27 mouse cellular contexts compared by ENCODE assay signal in genomic region chr2:174428076-174428835, GRCm38 (mm10). TPM values are rescaled to one million over a fixed set of nuclear protein-coding genes. Genes with fewer than 3 reads are reported as not detected.
A peak's percentile ranks its signal among the peaks of the same experiment; 100 is the strongest.
DNase-seq lines count a peak whose midpoint lies in the region; ATAC-seq and TF ChIP-seq lines count a peak whose summit lies in the region.
"Had no signal": no experiment of that assay in that cellular context is flagged by ENCODE, and none has a peak within 500 bp of the region (broad histone marks: within the 10 kb centered on the region; RNA-seq: fewer than 3 reads in every experiment).

No protein-coding gene starts in this region.

- no peak for TF ChIP-seq POLR2A in kidney, adult 2 months (IDR thresholded peaks at IDR 0.05; ENCODE audit: low read depth, low read length)

- H3K27me3 ChIP-seq in forebrain, embryonic 13.5 days, result no peaks in the 10 kb centered on the region
- H3K27me3 ChIP-seq in forebrain, embryonic 15.5 days, result no peaks in the 10 kb centered on the region
- H3K27me3 ChIP-seq in kidney, adult 2 months (replicated peaks; ENCODE audit: control insufficient read depth, insufficient read depth, low read length), result no peaks in the 10 kb centered on the region
- no peaks in the 10 kb centered on the region for H3K27me3 ChIP-seq in kidney, postnatal 0 days (ENCODE audit: insufficient read depth, low read length)
- H3K27me3 ChIP-seq: embryonic facial prominence, embryonic 15.5 days; hindbrain, embryonic 12.5 days; liver, embryonic 12.5 days; neural tube, embryonic 13.5 days had no signal

- TF ChIP-seq CTCF in kidney, adult 2 months (conservative IDR thresholded peaks at IDR 0.05; ENCODE audit: insufficient read depth, insufficient read length, low read depth, low read length), result no peak
- no peak for TF ChIP-seq CTCF in kidney, postnatal 0 days (IDR thresholded peaks at IDR 0.05; ENCODE audit: low read depth)

- peak; percentile 65 for DNase-seq in kidney, adult 2 months
- no peak for DNase-seq in kidney, postnatal 10 days
- peak; percentile 58 for DNase-seq in kidney, adult 9 months
- DNase-seq in kidney, postnatal 0 days (ENCODE audit: low spot score), result peak; percentile 16
- no peak for DNase-seq in thymus, postnatal 0 days (ENCODE audit: low spot score)
- DNase-seq in frontal cortex, postnatal 25 days (ENCODE audit: low spot score in 2 of 2), result no peak
- DNase-seq: adrenal gland, postnatal 36 days; cerebellum, adult 18-20 months; cerebellum, postnatal 10 days; gastrocnemius, postnatal 14 days; heart, postnatal 36 days; layer of hippocampus, postnatal 36 days; left cerebral cortex, postnatal 4 days; liver, postnatal 0 days; thymus, adult 2 months; thymus, postnatal 4 days had no signal

- H3K4me2 ChIP-seq in forebrain, embryonic 13.5 days, result no peak overlapping the region
- H3K4me2 ChIP-seq in forebrain, embryonic 15.5 days (replicated peaks), result no peak overlapping the region
- H3K4me2 ChIP-seq in kidney, postnatal 0 days (ENCODE audit: low read length), result no peak overlapping the region
- H3K4me2 ChIP-seq: embryonic facial prominence, embryonic 15.5 days; heart, embryonic 11.5 days; hindbrain, embryonic 12.5 days; liver, embryonic 12.5 days; neural tube, embryonic 13.5 days had no signal

- no peak overlapping the region for H3K9ac ChIP-seq in forebrain, embryonic 13.5 days
- H3K9ac ChIP-seq in forebrain, embryonic 15.5 days (replicated peaks), result no peak overlapping the region
- H3K9ac ChIP-seq in kidney, postnatal 0 days (ENCODE audit: low read depth, low read length), result no peak overlapping the region
- H3K9ac ChIP-seq: embryonic facial prominence, embryonic 15.5 days; hindbrain, embryonic 12.5 days; liver, embryonic 12.5 days; liver, postnatal 0 days; neural tube, embryonic 13.5 days had no signal

- peaks cover 65% of the 10 kb centered on the region for H3K36me3 ChIP-seq in forebrain, embryonic 13.5 days (ENCODE audit: poor library complexity, severe bottlenecking)
- H3K36me3 ChIP-seq in forebrain, embryonic 15.5 days, result peaks cover 43% of the 10 kb centered on the region; the same call in 1 of the 2 replicates
- H3K36me3 ChIP-seq in kidney, adult 2 months (ENCODE audit: control insufficient read depth, insufficient read depth, low read length), result no peaks in the 10 kb centered on the region
- H3K36me3 ChIP-seq in kidney, postnatal 0 days (ENCODE audit: insufficient read depth, low read length), result peaks cover 46% of the 10 kb centered on the region

- 78% methylated on average over 18 of the region's 18 CpGs for WGBS in forebrain, embryonic 13.5 days
- 81% methylated on average over 18 of the region's 18 CpGs for WGBS in forebrain, embryonic 15.5 days
- WGBS in kidney, adult 2 months, result 65% methylated on average over 18 of the region's 18 CpGs
- WGBS in kidney, postnatal 0 days, result 71% methylated on average over 18 of the region's 18 CpGs

- no peaks in the 10 kb centered on the region for H3K9me3 ChIP-seq in forebrain, embryonic 13.5 days (replicated peaks)
- H3K9me3 ChIP-seq in forebrain, embryonic 15.5 days, result no peaks in the 10 kb centered on the region
- no peaks in the 10 kb centered on the region for H3K9me3 ChIP-seq in kidney, postnatal 0 days (replicated peaks; ENCODE audit: low read length)
- H3K9me3 ChIP-seq: embryonic facial prominence, embryonic 15.5 days; hindbrain, embryonic 12.5 days; liver, embryonic 12.5 days; neural tube, embryonic 13.5 days had no signal

- H3K4me3 ChIP-seq in forebrain, embryonic 13.5 days, result no peak overlapping the region
- H3K4me3 ChIP-seq in forebrain, embryonic 15.5 days, result no peak overlapping the region
- no peak overlapping the region for H3K4me3 ChIP-seq in kidney, adult 2 months (ENCODE audit: insufficient read depth, low read depth, low read length)
- no peak overlapping the region for H3K4me3 ChIP-seq in kidney, postnatal 0 days (replicated peaks; ENCODE audit: low read depth, low read length)
- H3K4me3 ChIP-seq: embryonic facial prominence, embryonic 15.5 days; hindbrain, embryonic 12.5 days; layer of hippocampus, adult 2 months; liver, embryonic 12.5 days; neural tube, embryonic 13.5 days had no signal

- H3K4me1 ChIP-seq in forebrain, embryonic 13.5 days, result peaks cover 11% of the 10 kb centered on the region
- 0 out of 2 replicates have a peak, but pooled peaks cover 6% of the 10 kb centered on the region for H3K4me1 ChIP-seq in forebrain, embryonic 15.5 days
- H3K4me1 ChIP-seq in kidney, adult 2 months (ENCODE audit: control insufficient read depth, insufficient read depth, low read length), result peaks cover 3% of the 10 kb centered on the region; the same call in 1 of the 2 replicates
- H3K4me1 ChIP-seq in kidney, postnatal 0 days (replicated peaks; ENCODE audit: insufficient read depth, low read length), result no peaks in the 10 kb centered on the region
- H3K4me1 ChIP-seq: embryonic facial prominence, embryonic 15.5 days; liver, embryonic 12.5 days had no signal

- peak overlapping the region; percentile 40; the same call in 1 of the 2 replicates for H3K27ac ChIP-seq in forebrain, embryonic 13.5 days
- no peak overlapping the region for H3K27ac ChIP-seq in forebrain, embryonic 15.5 days (replicated peaks)
- H3K27ac ChIP-seq in kidney, adult 2 months (ENCODE audit: insufficient read depth, low read depth, low read length), result no peak overlapping the region
- no peak overlapping the region for H3K27ac ChIP-seq in kidney, postnatal 0 days
- H3K27ac ChIP-seq: embryonic facial prominence, embryonic 15.5 days; hindbrain, embryonic 12.5 days; layer of hippocampus, adult 2 months; liver, embryonic 12.5 days; macrophage; neural tube, embryonic 13.5 days had no signal

- no peak for ATAC-seq in forebrain, embryonic 13.5 days
- no peak for ATAC-seq in forebrain, embryonic 15.5 days (replicated peaks)
- peak; percentile 47 for ATAC-seq in kidney, postnatal 0 days (replicated peaks; ENCODE audit: low FRiP score, low read depth)
- ATAC-seq: CD4-positive, CD25-positive, alpha-beta regulatory T cell, adult 4 months; intestine, postnatal 0 days; liver, embryonic 12.5 days; liver, postnatal 0 days had no signal

RNA-seq across cellular contexts. Expression of gene Ctsz, which starts 10.6 kb away (rescaled TPM):
- polyA plus RNA-seq in forebrain, embryonic 13.5 days (2015; fragmentation: Nextera tagmentation; extraction: Ambion mirVana), result 69.9 and 73.2 TPM in 2 replicates
- polyA plus RNA-seq in forebrain, embryonic 15.5 days (2015; fragmentation: Nextera tagmentation; extraction: Ambion mirVana), result 75.1 and 78.9 TPM in 2 replicates
- 265 and 268 TPM in 2 replicates for polyA plus RNA-seq in kidney, adult 2 months (2012; rRNA removed)
- polyA plus RNA-seq in kidney, postnatal 0 days (2015; fragmentation: Nextera tagmentation; extraction: Ambion mirVana), result 131 and 132 TPM in 2 replicates
- polyA plus RNA-seq in thymus, postnatal 0 days (2015; fragmentation: Nextera tagmentation; extraction: Ambion mirVana), result 133 and 141 TPM in 2 replicates

RNA-seq across cellular contexts. Expression of gene Nelfcd, which starts 12.7 kb away (rescaled TPM):
- 131 and 147 TPM in 2 replicates for polyA plus RNA-seq in forebrain, embryonic 13.5 days (2015; fragmentation: Nextera tagmentation; extraction: Ambion mirVana)
- 110 and 112 TPM in 2 replicates for polyA plus RNA-seq in forebrain, embryonic 15.5 days (2015; fragmentation: Nextera tagmentation; extraction: Ambion mirVana)
- polyA plus RNA-seq in kidney, adult 2 months (2012; rRNA removed), result 45.4 and 48.1 TPM in 2 replicates
- 69.6 and 79.0 TPM in 2 replicates for polyA plus RNA-seq in kidney, postnatal 0 days (2015; fragmentation: Nextera tagmentation; extraction: Ambion mirVana)
- polyA plus RNA-seq in thymus, postnatal 0 days (2015; fragmentation: Nextera tagmentation; extraction: Ambion mirVana), result 83.8 and 87.2 TPM in 2 replicates

RNA-seq across cellular contexts. Expression of gene Tubb1, which starts 22.2 kb away (rescaled TPM):
- 0.96 and 1.2 TPM in 2 replicates for polyA plus RNA-seq in forebrain, embryonic 13.5 days (2015; fragmentation: Nextera tagmentation; extraction: Ambion mirVana)
- 0.59 and 0.91 TPM in 2 replicates for polyA plus RNA-seq in forebrain, embryonic 15.5 days (2015; fragmentation: Nextera tagmentation; extraction: Ambion mirVana)
- 0.34 and 0.61 TPM in 2 replicates for polyA plus RNA-seq in kidney, adult 2 months (2012; rRNA removed)
- polyA plus RNA-seq in kidney, postnatal 0 days (2015; fragmentation: Nextera tagmentation; extraction: Ambion mirVana), result 0.32 and 0.41 TPM in 2 replicates
- polyA plus RNA-seq in thymus, postnatal 0 days (2015; fragmentation: Nextera tagmentation; extraction: Ambion mirVana), result 0.22 TPM in 1 of 2 replicates, not detected in the other
- polyA plus RNA-seq: CD4-positive, CD25-positive, alpha-beta regulatory T cell, adult 4 months; intestine, postnatal 0 days had no signal

RNA-seq across cellular contexts. Expression of gene Atp5e, which starts 35.6 kb away (rescaled TPM):
- polyA plus RNA-seq in forebrain, embryonic 13.5 days (2015; fragmentation: Nextera tagmentation; extraction: Ambion mirVana), result 740 and 832 TPM in 2 replicates
- 668 and 672 TPM in 2 replicates for polyA plus RNA-seq in forebrain, embryonic 15.5 days (2015; fragmentation: Nextera tagmentation; extraction: Ambion mirVana)
- 806 and 1,071 TPM in 2 replicates for polyA plus RNA-seq in kidney, adult 2 months (2012; rRNA removed)
- 1,098 and 1,156 TPM in 2 replicates for polyA plus RNA-seq in kidney, postnatal 0 days (2015; fragmentation: Nextera tagmentation; extraction: Ambion mirVana)
- 855 and 901 TPM in 2 replicates for polyA plus RNA-seq in thymus, postnatal 0 days (2015; fragmentation: Nextera tagmentation; extraction: Ambion mirVana)

RNA-seq across cellular contexts. Expression of gene Prelid3b, which starts 44.6 kb away (rescaled TPM):
- polyA plus RNA-seq in forebrain, embryonic 13.5 days (2015; fragmentation: Nextera tagmentation; extraction: Ambion mirVana), result 120 and 124 TPM in 2 replicates
- 112 and 115 TPM in 2 replicates for polyA plus RNA-seq in forebrain, embryonic 15.5 days (2015; fragmentation: Nextera tagmentation; extraction: Ambion mirVana)
- polyA plus RNA-seq in kidney, adult 2 months (2012; rRNA removed), result 39.9 and 48.1 TPM in 2 replicates
- polyA plus RNA-seq in kidney, postnatal 0 days (2015; fragmentation: Nextera tagmentation; extraction: Ambion mirVana), result 98.9 and 105 TPM in 2 replicates
- polyA plus RNA-seq in thymus, postnatal 0 days (2015; fragmentation: Nextera tagmentation; extraction: Ambion mirVana), result 149 TPM in 2 replicates

Comparison
In these comparisons a context has a peak if more than half of its experiments do, and no peak if none do; other contexts are left out.
1. DNase-seq: peak in kidney, adult 2 months (single experiment), kidney, adult 9 months (single experiment) and kidney, postnatal 0 days (single experiment); none in kidney, postnatal 10 days (single experiment), thymus, postnatal 0 days (single experiment) and frontal cortex, postnatal 25 days (0 of 2).